Mouse (Mus musculus) WW6 (cell line): ENCODE measurements at regions not wholly inside any gene's neighbourhood (a gene's known extent, or its start where the extent isn't known, plus 50 kb on each side); places are given as distances from the start of the nearest gene placed in this dataset.
"Not testable (repeated sequence)": the region's sequence is repeated elsewhere in the genome, so short reads cannot be mapped to it uniquely, and the experiment has no call there.

Source experiments
- DNase-seq: peaks from one replicate; pipeline ENCODE4 v3.0.0-alpha.2; 2013; ENCODE audit warnings: low read depth, low spot score

DNA sequence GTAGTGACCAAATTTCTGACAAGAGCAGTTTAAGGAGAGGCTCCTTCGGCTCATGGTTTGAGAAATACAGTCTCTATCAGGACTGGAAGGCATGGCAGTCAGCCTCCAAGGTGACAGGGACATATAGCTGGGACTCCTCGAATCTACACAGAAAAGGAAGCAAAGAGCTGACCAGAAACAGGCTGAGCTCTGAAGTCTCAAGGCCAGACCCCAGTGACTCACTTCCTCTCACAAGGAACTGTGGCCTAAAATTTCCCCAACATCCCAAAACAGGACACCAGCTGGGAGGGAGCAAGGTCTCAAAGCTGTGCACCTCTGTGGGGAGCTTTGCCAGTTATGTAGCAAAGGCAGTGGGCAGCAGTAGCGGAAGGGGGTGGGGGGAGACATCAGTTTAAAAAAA is 110.7 kb downstream of the Sox4 start:
- DNase-seq, result no peak

DNA sequence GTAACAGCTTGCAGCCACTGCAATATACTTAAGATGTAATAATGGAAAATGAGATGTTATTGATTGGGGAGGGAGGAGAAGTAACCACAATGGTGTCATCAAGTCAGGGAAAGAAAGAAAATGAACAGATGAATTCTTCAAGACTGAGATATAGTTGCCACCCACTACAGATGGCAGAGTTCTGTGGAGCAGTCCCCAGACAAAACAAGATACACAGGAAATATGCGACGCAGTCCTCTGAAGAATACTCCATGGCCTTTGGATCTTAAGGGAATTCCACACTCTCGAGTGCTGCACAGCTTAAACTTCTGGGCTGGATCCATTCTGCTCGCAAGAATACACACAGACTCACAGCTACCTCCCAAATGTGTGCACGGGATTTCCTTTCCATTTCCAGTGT is 113.4 kb downstream of the Sox4 start:
- no peak for DNase-seq

DNA sequence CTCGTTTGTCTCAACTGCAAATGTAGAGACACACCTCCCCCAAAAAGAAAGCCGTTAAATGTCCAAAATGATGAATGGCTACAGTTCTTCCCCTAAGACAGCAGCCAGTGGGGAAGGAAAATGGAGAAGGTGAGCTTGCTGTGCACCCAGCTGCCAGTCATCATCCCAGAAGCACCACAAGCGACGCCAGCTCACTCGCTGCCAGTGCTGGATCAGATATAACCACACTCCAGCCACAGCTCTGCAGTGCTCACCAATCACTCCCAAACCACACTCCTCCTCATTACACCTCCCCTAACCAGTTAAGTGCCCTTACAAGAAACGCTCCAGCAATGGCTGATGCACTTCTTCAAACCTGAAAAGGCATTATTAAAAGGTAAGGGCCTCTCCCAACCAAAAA is 114.4 kb downstream of the Sox4 start:
- DNase-seq, result no peak

DNA sequence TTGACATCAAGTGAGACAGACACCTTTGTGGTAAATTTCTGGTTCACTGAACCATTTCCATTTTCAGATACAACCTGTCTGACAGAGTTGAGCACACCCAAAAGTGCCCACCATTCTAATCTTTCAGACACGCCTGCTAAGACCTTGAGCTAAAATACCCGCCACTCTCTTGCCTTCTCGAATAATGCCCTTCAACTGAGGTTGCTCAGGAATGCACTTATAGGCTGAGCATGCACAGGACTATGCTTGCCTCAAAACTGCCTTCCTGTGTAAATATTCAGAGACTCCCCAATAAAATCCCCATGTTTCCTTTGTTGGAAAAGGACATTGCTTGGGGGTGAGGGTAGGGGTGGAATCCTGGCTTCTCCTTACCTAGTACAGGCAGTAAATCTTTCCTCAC is 115.3 kb downstream of the Sox4 start:
- no peak for DNase-seq

DNA sequence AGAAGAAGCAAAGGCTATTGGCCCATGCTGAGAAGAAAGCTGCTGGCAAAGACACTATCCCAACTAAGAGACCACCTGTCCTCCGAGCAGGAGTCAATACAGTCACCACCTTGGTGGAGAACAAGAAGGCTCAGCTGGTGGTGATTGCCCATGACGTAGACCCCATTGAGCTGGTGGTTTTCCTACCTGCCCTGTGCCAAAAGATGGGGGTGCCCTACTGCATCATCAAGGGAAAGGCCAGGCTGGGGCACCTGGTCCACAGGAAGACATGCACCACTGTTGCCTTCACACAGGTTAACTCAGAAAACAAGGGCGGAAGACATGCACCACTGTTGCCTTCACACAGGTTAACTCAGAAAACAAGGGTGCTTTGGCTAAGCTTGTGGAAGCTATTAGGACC is 116.3 kb downstream of the Sox4 start:
- not testable (repeated sequence) for DNase-seq

DNA sequence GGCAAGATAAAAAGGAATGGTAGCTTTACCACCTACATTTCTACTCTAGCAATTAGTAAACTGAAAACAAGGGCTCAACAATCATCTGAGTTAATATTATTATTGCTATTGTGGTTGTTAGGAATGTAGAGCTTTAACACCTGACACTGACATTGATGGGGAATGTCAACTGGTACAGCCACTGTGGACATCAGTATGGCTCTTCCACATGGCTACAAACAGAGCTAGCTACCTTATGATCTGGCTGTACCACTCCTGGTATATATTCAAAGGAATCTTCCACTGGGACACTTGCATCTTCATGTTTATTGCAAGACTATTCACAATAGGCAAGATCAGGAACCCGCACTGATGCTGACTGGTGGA is 119.8 kb downstream of the Sox4 start:
- DNase-seq, result no peak

DNA sequence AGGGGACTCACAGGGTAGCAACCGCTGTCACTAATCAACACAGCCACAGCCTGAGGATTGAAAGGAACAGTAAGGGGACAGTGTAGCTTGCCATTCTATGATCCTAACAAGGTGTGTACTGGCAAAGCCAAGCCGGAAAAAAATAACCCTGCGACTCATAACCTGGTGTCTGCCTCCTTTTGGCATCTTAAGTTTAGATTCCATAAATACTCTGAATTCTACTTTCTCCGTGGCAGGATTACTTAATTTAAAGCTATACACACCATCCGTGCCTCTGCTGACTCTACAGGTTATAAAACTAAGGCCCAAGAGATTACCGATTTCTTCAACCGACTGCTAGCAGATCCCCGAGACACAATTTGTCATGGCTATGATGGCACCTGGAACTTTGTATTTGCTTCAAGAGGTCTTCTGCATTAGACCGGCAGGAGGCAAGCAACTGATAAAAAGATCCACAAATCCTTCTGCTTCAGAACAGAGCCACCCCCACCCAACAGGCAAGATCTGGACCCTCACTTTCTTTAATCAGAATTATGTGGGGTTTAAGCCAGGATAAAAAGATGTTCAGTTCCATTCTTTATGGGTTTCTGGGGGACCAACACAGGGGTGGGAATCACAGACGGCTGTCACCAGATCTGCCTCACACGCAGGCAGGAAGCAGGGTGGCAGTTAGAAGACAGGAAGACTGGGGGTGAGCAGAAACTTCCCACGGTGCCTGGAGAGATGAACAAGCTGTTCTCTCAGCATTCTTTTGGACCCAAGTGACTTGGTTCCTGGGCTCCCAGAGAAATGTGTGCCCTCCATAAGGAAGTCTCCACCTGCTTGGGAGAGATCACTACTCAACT is 120.4 kb downstream of the Sox4 start:
- DNase-seq, result no peak

DNA sequence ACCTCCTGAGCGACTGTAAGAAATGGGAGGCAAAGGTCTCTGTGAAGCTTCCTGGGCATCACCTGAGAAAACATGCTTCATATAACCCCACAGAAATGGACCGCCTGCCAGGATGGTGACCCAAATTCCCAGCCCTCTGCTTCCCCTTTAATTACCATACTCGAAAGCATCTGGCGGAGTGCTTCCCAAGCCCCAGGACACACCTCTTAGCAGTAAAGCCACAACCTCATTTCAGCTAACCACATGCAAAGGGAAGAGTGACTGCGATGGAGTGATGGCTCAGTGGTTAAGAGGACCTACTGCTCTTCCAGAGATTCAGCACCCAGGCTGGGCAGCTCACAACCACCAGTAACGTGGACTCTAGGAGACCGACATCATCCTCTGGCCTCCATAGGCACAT is 127.2 kb downstream of the Sox4 start:
- no peak for DNase-seq

DNA sequence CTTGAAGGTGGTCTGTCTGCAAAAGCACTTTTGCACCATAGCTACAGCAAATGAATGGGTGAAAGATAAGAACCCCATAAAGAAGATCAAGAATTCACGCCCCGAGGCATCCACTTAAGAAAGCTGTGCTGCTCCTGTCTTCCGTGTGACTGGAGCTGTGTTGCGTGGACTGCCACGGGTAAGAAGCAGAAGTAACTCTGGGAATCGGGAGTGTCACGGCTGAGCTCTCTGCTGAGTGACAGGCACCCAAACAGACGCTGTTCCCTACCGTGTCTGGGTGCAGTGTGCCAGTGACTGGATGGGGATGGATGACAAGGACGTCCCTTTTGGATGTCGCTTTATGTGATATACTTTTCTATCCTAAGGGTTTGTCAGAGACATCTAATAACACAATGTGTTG is 129.5 kb downstream of the Sox4 start:
- no peak for DNase-seq

DNA sequence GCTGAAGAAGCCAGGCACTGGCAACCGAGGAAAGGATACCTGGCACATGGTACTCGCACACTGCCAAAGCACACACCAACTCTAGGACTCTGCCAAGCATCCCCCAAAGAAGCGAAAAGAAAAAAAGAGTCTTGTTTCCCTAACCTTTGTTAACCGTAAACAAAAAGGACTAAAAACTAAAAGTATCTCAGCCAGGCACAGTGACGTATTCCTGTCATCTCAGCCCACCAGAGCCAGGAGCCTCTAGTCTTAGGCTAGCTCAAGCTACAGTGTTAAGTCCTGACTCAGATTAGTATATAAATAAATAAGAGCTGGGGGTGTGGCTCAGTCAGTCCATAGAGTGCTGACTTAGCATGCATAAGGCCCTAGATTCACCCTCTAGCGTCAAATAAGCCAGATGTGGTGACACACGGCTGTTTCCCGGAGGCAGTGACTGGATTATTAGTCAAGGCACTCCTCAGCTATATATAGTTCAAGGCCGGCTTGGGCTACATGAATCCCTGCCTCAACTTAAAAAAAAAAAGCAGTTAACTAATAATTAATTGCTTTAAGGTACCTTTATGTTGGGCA is 130.1 kb downstream of the Sox4 start:
- DNase-seq, result no peak

DNA sequence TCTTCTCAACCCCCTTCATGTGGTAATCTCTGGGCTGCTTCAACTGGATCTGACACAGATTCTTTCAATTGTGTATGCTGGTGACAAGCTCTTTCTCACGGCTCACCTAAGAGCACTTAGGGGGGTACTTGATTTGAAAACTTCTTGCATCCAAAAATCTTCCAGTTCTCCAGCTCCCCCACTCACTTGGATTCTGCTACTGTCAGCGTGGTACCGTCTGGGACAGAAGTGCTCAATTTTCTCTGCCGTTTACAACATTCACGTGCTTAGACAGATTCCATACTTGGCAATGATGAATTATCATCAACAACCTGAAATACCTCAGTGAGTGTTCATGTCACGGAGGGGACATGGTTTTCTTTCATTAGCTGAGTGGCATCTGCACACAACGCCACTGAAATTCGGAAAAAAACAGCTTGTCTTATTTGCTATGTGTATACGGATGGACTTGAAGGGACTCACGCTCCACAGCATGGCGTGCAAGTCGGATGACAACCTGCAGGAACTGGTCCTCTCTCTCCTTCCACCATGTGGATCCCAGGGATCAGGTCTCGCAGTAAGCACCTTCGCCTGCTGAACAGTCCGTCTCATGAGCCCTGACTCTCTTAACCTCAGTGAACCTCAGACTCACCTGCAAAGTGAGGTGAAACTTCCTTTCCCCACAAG is 132.5 kb downstream of the Sox4 start:
- no peak for DNase-seq

DNA sequence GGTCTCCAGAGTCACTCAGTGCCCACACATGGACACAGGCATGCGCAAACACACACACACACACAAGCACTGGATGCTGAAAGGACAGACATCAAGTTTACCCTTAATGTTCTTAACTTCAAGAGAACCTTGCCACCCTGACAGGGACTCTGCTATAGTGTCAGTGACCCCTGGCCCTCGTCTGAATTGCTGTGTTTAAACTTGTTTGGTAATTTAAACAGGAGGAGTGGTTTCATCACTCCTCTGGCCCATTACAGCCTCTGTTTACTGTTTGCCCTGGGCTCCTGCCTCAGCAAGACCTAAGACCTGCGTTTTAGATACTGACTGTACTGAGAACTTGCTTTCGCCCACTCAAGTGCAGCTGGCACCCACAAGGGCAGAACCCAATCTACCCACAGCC is 139.4 kb downstream of the Sox4 start:
- DNase-seq, result no peak

DNA sequence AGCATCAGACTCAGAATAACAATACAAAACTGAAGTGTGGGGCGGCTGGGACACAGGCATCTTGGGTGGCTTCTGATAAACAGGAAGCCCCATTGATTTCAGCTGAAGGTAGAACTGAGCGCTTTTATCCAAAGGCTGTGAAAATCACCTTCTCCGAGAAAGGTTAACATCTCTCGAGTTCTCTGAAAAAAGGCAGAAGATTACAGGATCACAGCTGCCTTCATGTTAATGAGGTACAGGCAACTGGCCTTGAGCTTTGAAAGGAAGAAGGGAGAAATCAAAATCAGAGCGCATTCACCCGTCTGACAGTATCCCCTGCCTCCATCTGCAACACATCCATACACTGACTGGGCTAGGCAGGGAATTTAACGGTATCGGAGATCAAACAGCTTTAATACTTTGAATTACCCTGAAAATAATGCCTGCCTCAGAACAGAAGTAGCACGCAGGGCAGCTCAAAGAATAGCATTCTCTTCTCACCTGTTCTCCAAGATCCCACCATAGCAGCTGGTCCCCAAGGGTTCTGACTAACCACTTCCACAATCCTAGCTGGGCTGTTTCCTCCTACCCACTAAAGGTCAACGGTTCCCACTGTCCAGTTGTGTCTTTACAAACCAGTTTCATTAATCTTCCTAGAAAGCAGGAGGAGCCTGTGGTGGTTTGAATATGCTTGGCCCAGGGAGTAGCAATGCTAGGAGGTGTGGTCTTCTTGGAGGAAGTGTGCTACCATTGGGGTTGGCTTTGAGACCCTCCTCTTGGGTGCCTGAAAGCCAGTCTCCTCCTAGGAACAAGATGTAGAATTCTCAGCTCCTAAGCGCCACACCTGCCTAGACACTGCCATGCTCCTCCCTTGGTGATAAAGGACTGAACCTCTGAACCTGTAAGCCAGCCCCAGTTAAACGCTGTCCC is 141.6 kb downstream of the Sox4 start:
- DNase-seq, result no peak

DNA sequence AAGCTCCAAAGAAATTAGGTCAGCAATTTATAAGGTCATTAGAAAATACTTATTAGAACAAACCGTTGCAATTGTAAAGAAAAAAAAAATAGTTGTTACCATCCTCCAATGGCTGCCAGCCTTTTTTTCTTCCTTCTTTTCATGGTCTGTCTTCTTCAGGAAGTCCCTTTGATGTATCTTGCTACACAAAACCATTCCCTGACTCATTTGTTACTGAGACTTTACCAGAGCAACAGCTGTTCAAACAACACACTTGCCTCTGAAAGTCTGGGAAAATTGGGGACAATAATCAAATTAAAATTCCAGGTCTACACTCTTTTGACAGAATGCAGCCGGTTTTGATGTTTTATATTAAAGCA is 142.5 kb downstream of the Sox4 start:
- DNase-seq, result no peak

DNA sequence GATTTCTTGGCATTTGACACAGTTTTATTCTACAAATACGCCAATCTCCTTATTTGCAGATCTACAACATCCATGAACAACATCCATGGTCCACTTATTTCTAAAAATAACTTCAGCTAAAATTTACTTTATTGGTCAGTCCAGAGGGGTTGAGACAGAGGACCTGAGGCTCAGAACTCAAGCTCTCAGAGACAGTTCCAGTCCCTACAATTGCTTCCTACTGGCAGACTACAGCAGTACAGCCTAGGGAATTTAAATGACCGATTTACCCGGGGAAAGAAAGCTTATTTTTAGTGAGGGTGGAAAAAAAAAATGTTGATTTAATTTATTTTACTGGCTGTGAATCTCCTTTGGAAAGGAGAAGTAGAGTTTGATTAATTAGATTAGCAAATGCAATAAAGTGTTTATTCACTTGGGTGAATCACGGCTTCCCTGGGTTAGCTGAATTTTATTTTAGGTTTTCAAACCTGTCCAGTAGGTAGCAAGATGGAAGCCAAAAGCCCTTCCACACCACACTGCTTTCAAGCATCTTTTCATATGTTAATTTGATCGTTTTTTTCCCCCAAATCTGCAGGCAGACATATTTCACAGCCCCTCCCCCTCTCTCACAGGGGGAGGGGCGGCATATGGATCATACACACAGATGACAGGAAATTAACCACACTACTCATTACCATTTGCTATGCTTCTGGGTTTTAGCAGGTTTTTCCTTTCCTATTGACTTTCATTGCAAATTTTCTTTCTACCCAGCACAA is 143.0 kb downstream of the Sox4 start:
- DNase-seq, result no peak

DNA sequence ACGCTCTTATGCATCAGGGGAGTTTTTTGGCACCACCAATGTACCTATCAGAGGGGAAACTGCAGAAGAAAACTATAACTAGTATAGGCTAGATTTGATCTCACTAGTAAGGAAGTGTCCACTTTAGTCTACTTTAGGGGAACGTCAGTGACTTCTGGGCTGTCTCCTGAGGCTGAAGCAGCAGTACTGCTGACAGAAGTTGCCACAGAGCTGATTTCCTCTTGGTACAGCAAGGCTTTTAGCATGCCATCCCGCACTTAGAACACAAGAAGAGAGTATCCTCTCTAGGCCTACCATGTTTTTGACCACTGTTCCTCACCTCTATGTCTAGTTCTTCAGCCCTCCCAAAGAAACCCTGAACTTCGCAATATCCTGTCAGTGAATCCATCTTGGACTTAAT is 148.2 kb downstream of the Sox4 start:
- DNase-seq, result no peak

DNA sequence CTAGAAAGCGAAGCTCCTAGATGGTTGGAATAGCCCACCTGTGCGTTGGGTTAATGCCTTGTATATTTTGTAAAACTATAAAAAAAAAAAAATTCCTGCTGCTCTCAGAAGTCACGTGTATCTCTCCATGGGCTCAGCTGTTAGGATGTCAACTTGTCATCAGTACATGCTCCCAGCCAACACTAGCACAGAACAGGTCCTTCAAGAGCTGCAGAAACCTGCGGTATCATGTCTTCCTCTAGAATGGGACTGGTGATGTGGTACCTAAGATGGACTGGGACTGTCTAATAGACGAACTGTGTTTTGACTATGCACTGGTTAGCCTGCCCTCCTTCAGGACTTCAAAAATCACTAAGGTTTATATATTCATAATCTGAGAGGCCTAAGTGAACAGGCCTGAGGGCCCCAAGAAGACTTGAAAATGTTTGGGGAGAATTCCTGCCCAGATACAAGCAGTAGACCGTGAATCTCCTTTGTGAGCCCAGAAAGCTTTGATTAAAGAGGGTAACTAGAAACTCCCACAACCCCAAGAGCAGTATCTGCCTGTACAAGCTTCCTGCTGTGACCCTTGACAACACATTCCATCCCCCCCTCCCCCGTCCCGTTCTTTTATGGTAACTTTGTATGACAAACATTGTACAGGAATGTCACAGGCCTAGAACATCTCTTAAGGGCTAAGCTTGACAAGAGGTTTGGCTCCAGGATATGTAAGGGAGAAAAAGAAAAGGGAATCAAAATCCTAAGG is 152.1 kb downstream of the Sox4 start:
- DNase-seq, result no peak

DNA sequence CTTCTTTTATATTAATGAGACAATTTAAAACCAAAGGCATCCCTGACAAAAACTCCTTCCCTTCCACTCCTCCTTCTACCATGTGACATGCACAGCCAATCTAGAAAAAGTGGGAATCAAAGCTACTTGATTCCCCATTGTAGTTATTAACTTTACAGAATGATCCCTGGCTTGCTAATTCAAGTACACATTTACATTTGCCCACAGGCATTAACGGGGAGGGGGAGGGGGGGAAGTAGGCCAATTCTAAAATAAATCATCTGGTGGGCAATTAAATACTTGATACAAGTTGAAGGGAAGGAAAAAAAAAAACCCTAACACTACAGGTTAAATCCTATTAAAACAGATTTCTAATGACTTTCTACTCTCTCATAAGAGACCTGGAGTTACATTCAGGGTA is 152.8 kb downstream of the Sox4 start:
- no peak for DNase-seq

DNA sequence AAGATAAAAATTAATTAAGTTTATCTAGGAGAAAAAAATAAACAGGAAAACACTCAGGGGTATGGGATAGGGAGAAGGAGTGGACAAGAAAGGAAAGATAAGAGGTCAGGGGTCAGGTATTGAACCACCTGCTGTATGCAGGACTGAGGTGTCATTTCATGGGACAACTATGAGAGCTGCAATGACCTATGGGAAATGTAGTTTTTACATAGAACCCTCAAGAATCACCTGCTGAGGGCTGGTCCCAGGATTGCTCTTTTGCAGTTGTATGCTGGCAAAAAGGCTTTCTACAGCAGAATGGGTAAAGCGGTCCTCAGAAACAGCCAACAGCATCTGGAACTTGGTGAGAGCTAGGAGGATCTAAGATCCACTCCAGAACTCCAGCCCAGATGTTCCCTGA is 154.0 kb downstream of the Sox4 start:
- DNase-seq, result no peak

DNA sequence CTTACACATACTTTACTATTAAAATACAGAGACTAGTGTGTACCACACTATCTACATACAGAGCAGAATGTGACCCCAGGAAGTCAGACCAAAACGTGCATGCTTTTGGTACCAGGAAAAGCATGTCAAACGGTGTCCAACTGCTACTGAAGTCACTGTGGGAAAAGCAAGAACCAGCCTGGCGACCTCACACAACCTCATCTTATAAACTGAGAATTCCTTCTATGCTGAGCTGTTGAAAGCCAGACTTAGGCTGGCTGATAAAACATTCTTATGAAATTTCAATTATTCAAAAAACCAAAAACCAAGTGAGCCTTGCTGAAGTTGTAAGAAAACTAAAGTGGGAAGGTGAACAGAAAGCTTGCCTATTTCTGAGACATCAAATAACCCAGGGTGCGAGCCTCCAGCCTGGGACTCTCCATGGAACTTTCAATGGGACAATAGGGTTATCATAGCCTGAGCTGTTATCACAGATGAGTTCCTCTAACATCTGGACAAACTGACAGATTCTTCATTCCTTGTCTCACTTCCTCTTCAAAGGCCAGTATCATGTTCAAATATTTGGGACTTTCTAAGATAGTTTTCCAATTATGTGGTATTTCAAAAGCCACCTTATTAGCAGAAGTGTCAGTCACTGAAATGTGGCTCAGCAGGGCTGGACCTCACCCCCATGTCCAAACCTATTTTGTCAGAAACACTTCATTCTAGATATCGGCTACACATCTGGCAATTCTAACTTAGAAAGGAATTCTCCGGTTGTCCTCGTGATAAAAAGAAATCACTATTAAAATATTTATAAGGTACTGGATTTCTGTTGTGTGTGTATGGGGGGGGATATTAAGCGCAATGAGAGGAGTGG is 155.7 kb downstream of the Sox4 start:
- DNase-seq, result no peak
